Mouse (Mus musculus) neural tube, embryonic 15.5 days (tissue): ENCODE results near the gene Filip1l. TPM values are rescaled to one million over a fixed set of nuclear protein-coding genes. Genes with fewer than 3 reads are reported as not detected.

Experiments
- ATAC-seq: fragments of 200-750 bp; cut with Nextera tagmentation; 2 replicates; pipeline ENCODE4 v1.8.0; 2017; ENCODE audit warnings: mild to moderate bottlenecking, moderate TSS enrichment, moderate library complexity; ENCODE audit not compliant: low FRiP score
- H3K27ac ChIP-seq: fragments of 300-500 bp; sonication (generic); replicated peaks from 2 replicates; pipeline ENCODE4 v1.5.1; 2015; ENCODE audit warnings: mild to moderate bottlenecking, inconsistent platforms
- H3K27me3 ChIP-seq: fragments of 300-500 bp; sonication (generic); replicated peaks from 2 replicates; pipeline ENCODE4 v1.6.1; 2015; ENCODE audit warnings: inconsistent platforms
- H3K36me3 ChIP-seq: fragments of 300-500 bp; sonication (generic); 2 replicates; pipeline ENCODE4 v1.6.1; 2015; ENCODE audit warnings: inconsistent platforms
- H3K4me1 ChIP-seq: fragments of 300-500 bp; sonication (generic); 2 replicates; pipeline ENCODE4 v1.6.1; 2015; ENCODE audit warnings: inconsistent platforms
- H3K4me2 ChIP-seq: fragments of 300-500 bp; sonication (generic); 2 replicates; pipeline ENCODE4 v1.6.1; 2015; ENCODE audit warnings: inconsistent platforms, mild to moderate bottlenecking, moderate library complexity
- H3K4me3 ChIP-seq: fragments of 300-500 bp; sonication (generic); replicated peaks from 2 replicates; pipeline ENCODE4 v1.5.1; 2015; ENCODE audit warnings: mild to moderate bottlenecking, inconsistent platforms
- H3K9ac ChIP-seq: fragments of 300-500 bp; sonication (generic); replicated peaks from 2 replicates; pipeline ENCODE4 v1.6.1; 2015; ENCODE audit warnings: mild to moderate bottlenecking, inconsistent platforms
- H3K9me3 ChIP-seq: fragments of 300-500 bp; sonication (generic); replicated peaks from 2 replicates; pipeline ENCODE4 v1.6.1; 2016; ENCODE audit warnings: inconsistent platforms
- WGBS: fragments of 180-500 bp; shearing (Covaris S2); methylation state at CpG from one replicate; pipeline ENCODE4 v1.1.7; 2015; ENCODE audit warnings: mixed read lengths; 5-methylcytosine and 5-hydroxymethylcytosine counted together
- polyA plus RNA-seq: library from polyadenylated mRNA; unstranded; fragments of >200 nt; fragmentation: Nextera tagmentation; extraction: Ambion mirVana; gene quantifications from 2 replicates; pipeline ENCODE4 v1.2.1, GENCODE M21; 2015

Gene Filip1l
- polyA plus RNA-seq: 3.3 and 7.8 TPM in 2 replicates

DNA sequence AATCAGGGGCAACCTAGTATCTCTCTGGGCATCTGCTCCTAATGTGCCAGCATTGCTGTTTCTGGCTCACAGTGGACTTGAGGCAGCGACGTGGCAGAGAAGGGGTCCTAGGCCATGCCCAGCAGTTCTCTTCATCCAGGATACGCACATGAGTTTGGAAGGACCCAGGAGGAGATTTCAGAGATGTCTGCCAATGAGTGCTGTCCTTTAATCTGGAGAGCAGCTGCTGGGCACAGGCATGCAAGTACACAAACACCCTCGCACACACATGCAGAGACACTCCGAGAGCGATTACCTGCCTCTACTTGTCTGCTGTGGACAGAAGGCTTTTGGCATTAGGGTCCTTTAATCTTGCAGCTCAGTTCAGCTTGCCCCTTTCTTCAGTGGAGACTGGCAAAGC, at the start of gene Filip1l:
Gene Filip1l (plus strand): TSS at position 343 of the 400 bp plus-strand sequence.
- ATAC-seq: peak; percentile 3; the same call in 1 of the 2 replicates
- Histone ChIP-seq H3K27ac (no peak within 1 kb of the TSS), H3K4me1 (no peaks in the 10 kb centered on the region), H3K36me3 (no peaks in the 10 kb centered on the region), H3K9ac (no peak within 1 kb of the TSS), H3K27me3 (no peaks in the 10 kb centered on the region), H3K9me3 (no peaks in the 10 kb centered on the region), H3K4me3 (no peak within 1 kb of the TSS), H3K4me2 (no peak within 1 kb of the TSS)
- WGBS: 81% methylated on average over 6 of the region's 6 CpGs

DNA sequence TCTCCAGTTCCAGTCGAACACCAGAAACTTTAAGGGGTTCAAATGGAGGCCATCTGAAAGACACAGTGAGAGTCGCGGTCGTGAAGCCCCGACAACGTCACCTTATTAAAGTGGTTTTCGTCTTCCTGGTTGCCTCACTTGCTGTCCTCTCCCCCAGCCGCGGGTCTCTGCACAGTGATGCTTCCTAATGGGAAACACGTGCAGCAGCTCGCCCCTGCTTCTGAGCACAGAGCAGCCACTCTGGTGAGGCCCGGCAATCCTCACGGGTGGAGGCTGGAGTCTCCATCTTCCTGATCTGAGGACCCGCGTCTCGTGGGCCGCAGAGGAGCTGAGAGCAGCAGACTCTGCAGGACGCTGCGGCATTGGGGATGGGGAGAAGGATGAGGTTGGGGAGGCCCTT, 49.2 kb upstream of the Filip1l start:
- no peaks in the 10 kb centered on the region for H3K36me3 ChIP-seq
- WGBS: 79% methylated on average over 19 of the region's 19 CpGs
- peaks cover 16% of the 10 kb centered on the region; the same call in 1 of the 2 replicates for H3K4me1 ChIP-seq
- no peak overlapping the region for H3K4me2 ChIP-seq
- no peak for ATAC-seq
- H3K27ac ChIP-seq: no peak overlapping the region
- H3K9ac ChIP-seq: no peak overlapping the region
- H3K9me3 ChIP-seq: no peaks in the 10 kb centered on the region
- no peaks in the 10 kb centered on the region for H3K27me3 ChIP-seq
- H3K4me3 ChIP-seq: no peak overlapping the region

DNA sequence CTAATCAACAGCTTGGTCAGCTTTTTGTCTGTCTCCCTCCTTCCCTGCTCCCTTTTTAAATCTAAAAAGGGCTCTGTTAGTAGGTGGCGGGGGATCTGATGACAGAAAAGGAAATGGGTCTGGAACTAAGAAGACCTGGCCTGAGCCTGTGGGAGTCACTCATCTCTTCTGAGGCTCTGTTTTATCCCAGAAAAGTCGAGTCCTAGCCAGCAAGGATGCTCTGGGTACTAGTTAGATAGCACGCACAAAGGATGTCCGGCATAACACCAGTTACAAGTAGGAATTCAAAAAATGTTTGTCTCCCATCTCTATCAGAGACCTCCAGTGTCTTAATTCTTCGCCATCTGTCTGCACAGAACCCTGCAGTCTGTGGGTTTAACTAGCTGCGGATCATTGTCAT, 47.4 kb upstream of the Filip1l start:
- no peak overlapping the region for H3K4me2 ChIP-seq
- no peaks in the 10 kb centered on the region for H3K9me3 ChIP-seq
- no peaks in the 10 kb centered on the region for H3K27me3 ChIP-seq
- H3K27ac ChIP-seq: no peak overlapping the region
- H3K36me3 ChIP-seq: no peaks in the 10 kb centered on the region
- peaks cover 16% of the 10 kb centered on the region; the same call in 1 of the 2 replicates for H3K4me1 ChIP-seq
- no peak overlapping the region for H3K4me3 ChIP-seq
- 82% methylated on average over 6 of the region's 6 CpGs for WGBS
- H3K9ac ChIP-seq: no peak overlapping the region
- ATAC-seq: no peak

DNA sequence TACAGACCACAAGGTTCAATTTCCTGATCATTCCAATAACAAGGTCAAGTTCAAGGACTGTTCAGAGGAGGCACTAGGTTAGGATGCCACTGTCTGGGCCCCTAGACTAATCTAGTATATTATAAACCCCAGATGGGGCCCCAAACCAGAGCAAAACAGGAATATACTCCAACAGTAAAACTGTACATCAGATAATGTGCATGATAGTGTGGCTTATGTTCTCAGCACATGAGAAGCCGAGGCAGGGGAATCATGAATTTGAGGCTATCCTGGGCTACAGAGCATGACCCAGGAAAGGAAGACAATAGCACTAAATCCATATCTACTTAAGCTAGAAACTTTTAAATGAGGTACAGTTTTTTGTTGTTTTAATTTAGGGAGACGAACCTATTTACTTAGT, 40.8 kb upstream of the Filip1l start:
- H3K27ac ChIP-seq: no peak overlapping the region
- no peak overlapping the region for H3K4me2 ChIP-seq
- H3K9ac ChIP-seq: no peak overlapping the region
- H3K36me3 ChIP-seq: no peaks in the 10 kb centered on the region
- H3K4me3 ChIP-seq: no peak overlapping the region
- ATAC-seq: no peak
- no peaks in the 10 kb centered on the region for H3K4me1 ChIP-seq
- H3K9me3 ChIP-seq: no peaks in the 10 kb centered on the region
- 88% methylated on average over 2 of the region's 2 CpGs for WGBS
- H3K27me3 ChIP-seq: no peaks in the 10 kb centered on the region

DNA sequence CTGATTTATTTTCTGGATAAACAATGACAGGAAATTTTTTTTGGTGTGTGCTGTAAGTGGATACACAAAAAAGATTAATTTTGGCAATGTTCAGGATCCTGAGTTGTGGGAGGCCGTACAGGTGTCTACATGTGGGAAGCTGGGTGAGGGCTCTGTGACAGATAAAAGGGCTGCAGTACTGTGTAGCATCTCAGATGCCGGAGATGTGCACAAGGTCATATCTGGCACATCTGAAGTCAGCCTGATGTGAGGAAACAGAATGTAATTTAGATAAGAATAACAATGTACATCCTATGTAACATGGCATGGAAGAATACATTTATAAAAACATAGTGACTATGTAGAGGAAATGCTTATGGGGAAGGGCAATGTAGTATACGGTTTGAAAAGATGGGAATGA, 39.4 kb upstream of the Filip1l start:
- WGBS: 89% methylated on average over 3 of the region's 3 CpGs
- Histone ChIP-seq H3K4me2 (no peak overlapping the region), H3K9ac (no peak overlapping the region), H3K4me3 (no peak overlapping the region), H3K36me3 (no peaks in the 10 kb centered on the region), H3K27ac (no peak overlapping the region), H3K27me3 (no peaks in the 10 kb centered on the region), H3K4me1 (no peaks in the 10 kb centered on the region), H3K9me3 (no peaks in the 10 kb centered on the region)
- no peak for ATAC-seq

DNA sequence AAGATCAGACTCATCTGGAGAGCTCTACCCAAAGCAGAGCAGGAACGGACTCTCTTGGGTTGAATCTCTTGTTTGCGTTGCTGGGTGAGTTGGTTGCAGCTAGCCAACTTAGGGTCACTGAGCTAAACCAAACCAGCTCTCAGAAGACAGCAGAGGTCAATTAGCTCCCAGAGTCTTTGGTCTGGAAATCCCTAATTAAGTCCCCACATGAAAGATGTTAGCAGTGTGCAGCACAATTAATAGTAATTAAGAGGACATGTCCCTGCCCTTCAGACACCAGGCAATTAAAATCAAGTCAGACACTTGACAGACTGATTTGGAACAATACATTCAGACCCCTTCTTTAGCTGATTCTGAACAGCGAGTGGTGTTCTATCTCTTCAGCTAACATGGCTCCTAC, 38.7 kb upstream of the Filip1l start:
- no peak for ATAC-seq
- Histone ChIP-seq H3K4me1 (no peaks in the 10 kb centered on the region), H3K27ac (no peak overlapping the region), H3K4me2 (no peak overlapping the region), H3K27me3 (no peaks in the 10 kb centered on the region), H3K9me3 (no peaks in the 10 kb centered on the region), H3K4me3 (no peak overlapping the region), H3K9ac (no peak overlapping the region), H3K36me3 (no peaks in the 10 kb centered on the region)
- WGBS: 87% methylated on average over 3 of the region's 3 CpGs

DNA sequence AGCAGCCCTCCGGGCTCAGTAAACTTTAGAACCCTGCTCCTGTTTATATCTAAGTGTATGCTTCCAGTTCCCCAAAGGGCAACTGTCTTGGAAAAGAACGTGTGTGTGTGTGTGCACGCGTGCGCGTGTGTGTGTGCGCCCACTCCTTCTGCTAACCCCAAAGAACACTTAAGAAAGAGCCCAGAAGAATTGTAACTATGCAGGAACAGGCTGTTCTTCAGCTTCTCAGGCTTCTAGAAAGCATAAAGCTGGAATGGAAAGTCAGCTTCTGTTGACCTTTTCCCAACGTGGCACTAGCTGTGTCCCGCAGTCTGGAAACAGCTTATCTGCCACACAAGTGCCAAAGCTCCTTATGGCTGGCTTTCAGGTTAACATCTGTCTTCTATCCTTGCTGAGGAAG, 37.9 kb upstream of the Filip1l start:
- Histone ChIP-seq H3K4me3 (no peak overlapping the region), H3K27ac (no peak overlapping the region), H3K9me3 (no peaks in the 10 kb centered on the region), H3K27me3 (no peaks in the 10 kb centered on the region), H3K9ac (no peak overlapping the region), H3K4me2 (no peak overlapping the region), H3K36me3 (no peaks in the 10 kb centered on the region), H3K4me1 (no peaks in the 10 kb centered on the region)
- ATAC-seq: no peak
- 91% methylated on average over 9 of the region's 9 CpGs for WGBS

DNA sequence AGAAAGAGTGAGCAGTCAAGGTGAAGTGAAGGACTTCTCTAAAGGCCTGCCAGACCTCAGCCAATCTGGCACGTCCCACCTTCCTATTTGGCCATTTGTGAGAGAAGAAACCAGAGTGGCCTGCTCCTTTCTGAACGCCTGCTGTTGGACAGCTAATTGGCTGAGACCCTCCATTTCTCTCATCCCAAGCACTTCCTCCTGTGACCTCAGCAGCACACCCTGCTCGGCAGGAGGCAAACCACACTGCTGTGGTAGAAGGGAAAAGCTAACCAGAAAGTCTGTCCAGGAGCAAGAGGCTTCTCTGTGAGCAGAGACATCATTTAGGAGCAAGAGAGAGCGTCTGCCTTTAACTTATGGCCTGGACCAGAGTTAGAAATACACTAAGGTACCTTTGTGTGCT, 35.8 kb upstream of the Filip1l start:
- Histone ChIP-seq H3K9me3 (no peaks in the 10 kb centered on the region), H3K27ac (no peak overlapping the region), H3K4me1 (no peaks in the 10 kb centered on the region), H3K27me3 (no peaks in the 10 kb centered on the region), H3K4me2 (no peak overlapping the region), H3K36me3 (no peaks in the 10 kb centered on the region), H3K9ac (no peak overlapping the region), H3K4me3 (no peak overlapping the region)
- no peak for ATAC-seq
- WGBS: 82% methylated on average over 4 of the region's 4 CpGs

DNA sequence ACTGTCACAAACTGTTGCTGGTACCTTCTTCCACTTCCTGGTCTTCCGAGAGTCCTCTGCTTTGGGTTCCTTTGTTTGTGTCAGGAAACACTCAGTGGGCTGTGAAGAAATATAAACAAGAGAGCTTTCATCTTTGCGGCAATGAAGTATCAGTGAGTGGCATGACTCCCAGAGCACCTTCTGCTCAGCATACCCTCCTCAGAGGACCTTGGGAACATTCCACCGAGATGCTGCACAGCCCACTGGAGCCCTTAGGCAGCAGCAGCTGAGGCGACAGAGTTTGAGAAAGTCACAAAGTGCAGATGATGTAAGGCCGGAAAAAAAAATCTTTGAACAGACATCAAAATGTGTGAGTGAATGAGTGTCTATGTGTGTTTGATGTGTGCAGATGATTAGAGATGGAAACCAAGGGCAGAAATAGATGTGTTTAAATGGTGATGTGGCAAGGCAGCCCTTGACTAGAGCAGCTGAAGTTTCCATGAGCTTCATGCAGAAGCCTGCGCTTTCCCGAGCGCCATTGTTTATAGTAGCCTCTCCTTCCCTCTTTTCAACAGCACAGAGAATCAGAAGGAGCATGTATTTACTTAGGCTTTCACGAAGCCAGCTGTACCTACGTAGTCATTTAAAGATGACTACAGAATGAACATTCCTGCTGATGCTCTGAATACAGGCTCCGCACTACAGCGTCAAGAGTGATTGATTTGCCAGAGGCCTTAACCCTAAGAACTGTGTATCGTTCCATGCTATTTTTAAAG, 34.8 kb upstream of the Filip1l start:
- H3K36me3 ChIP-seq: no peaks in the 10 kb centered on the region
- no peak overlapping the region for H3K4me2 ChIP-seq
- 58% methylated on average over 13 of the region's 13 CpGs for WGBS
- ATAC-seq: no peak
- H3K4me3 ChIP-seq: no peak overlapping the region
- no peaks in the 10 kb centered on the region for H3K9me3 ChIP-seq
- no peak overlapping the region for H3K9ac ChIP-seq
- no peaks in the 10 kb centered on the region for H3K27me3 ChIP-seq
- no peaks in the 10 kb centered on the region for H3K4me1 ChIP-seq
- no peak overlapping the region for H3K27ac ChIP-seq

DNA sequence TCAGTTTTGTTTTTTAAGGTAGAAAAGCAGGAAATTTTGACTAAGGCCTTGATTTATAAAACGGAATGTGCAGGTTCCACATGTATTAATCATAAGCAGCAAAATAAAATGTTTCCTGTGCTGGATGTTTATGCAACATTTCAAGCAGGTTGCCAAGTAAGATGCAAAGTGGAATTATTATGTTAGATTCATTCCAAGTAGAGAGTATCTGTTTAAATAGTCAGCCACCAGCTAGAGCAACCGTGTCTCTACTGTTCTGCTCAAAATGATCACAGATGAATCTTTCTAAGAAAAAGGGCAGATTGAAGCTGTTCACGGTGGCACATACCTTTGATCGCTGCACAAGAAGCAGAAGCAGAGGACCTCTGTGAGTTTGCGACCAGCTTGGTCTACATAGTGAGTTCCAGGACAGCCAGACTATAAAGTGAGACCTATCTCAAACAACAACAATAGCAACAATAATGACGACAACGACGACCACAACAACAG, 34.2 kb upstream of the Filip1l start:
- no peak for ATAC-seq
- WGBS: 78% methylated on average over 8 of the region's 8 CpGs
- no peaks in the 10 kb centered on the region for H3K9me3 ChIP-seq
- no peaks in the 10 kb centered on the region for H3K36me3 ChIP-seq
- no peak overlapping the region for H3K27ac ChIP-seq
- H3K4me3 ChIP-seq: no peak overlapping the region
- H3K4me2 ChIP-seq: no peak overlapping the region
- no peaks in the 10 kb centered on the region for H3K4me1 ChIP-seq
- H3K27me3 ChIP-seq: no peaks in the 10 kb centered on the region
- H3K9ac ChIP-seq: no peak overlapping the region

DNA sequence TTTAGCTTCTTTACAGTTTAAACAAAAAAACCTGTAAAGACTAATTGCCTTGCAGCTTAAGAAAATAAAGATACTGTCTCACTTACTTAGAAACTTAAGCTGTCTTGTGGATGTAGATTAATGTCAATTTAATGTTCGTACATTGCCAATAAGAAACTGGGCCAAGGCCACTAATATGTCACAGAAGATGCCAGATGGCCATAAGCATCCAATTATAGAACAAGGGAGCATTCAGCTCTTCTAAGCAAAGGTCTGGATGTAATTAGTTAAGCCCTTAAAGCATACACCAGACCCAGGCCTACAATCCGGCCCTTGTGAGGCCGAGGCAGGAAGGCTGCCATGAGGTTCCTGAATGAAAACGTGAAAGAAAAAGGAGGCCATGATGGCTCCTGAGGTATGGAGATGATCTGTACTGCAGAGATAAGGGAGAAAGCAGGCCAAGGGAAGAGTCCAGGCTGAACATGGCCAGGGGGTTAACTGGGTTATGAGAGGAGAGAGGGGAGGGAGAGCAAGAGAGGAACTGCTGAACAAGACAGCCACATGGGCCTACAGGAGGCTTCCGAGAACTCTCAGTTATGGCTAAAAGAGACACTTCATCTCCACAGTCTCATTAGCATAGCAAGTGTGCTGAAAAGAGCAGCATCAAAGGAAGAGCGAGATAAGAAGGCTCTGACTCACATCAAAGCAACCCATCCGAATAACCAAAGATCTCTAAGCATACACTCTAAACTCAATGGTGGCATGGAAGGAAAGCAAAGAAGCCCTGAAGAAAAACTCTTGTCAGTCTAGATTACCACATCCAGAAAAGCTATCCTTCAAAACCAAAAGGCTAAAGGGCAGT, 33.4 kb upstream of the Filip1l start:
- H3K9ac ChIP-seq: no peak overlapping the region
- H3K4me3 ChIP-seq: no peak overlapping the region
- H3K27me3 ChIP-seq: no peaks in the 10 kb centered on the region
- WGBS: 68% methylated on average over 7 of the region's 7 CpGs
- H3K4me2 ChIP-seq: no peak overlapping the region
- no peaks in the 10 kb centered on the region for H3K4me1 ChIP-seq
- no peak overlapping the region for H3K27ac ChIP-seq
- ATAC-seq: no peak
- no peaks in the 10 kb centered on the region for H3K9me3 ChIP-seq
- no peaks in the 10 kb centered on the region for H3K36me3 ChIP-seq

DNA sequence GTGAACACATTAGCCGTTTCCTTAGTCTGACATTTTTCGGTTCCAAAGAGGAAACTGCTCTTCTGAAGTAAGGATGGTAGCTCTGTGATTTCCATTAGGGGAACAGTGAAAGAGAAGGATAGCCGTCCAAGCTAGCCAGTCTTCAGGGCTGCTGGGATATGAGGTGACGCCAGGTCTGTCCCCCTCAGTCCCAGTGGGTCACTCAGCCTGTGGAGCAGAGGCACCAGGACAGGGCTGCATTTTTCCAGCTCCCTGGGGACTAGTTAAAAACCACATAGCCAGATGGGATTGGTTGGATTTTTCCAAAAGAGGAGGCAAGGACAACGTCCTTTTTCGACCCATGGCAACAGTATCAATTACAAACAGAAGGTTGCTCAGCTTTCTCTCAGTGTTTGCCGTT, 25.9 kb upstream of the Filip1l start:
- no peak overlapping the region for H3K9ac ChIP-seq
- 72% methylated on average over 7 of the region's 7 CpGs for WGBS
- H3K27ac ChIP-seq: no peak overlapping the region
- H3K4me2 ChIP-seq: no peak overlapping the region
- H3K4me3 ChIP-seq: no peak overlapping the region
- no peaks in the 10 kb centered on the region for H3K36me3 ChIP-seq
- no peaks in the 10 kb centered on the region for H3K4me1 ChIP-seq
- no peaks in the 10 kb centered on the region for H3K9me3 ChIP-seq
- no peaks in the 10 kb centered on the region for H3K27me3 ChIP-seq
- ATAC-seq: no peak
